Mouse (Mus musculus): ENCODE results near the gene Slc10a6. TPM values are rescaled to one million over a fixed set of nuclear protein-coding genes. Genes with fewer than 3 reads are reported as not detected.

The Slc10a6 gene
- total and polyA plus RNA-seq, 2 experiments from 2014 or later = 1.7 TPM; not detected in 1

- ATAC-seq (ENCODE audit: low FRiP score) (no peak), DNase-seq (ENCODE audit: low spot score) (no peak)
- Histone ChIP-seq H3K27ac (ENCODE audit: low read depth, low read length) (no peak overlapping the region), H3K4me3 (ENCODE audit: low read depth, low read length) (no peak overlapping the region), H3K36me3 (ENCODE audit: insufficient read depth, low read length) (no peaks in the 10 kb centered on the region), H3K27me3 (ENCODE audit: insufficient read depth, low read length) (no peaks in the 10 kb centered on the region), H3K4me2 (ENCODE audit: low read depth, low read length, poor library complexity, severe bottlenecking) (no peak overlapping the region), H3K9ac (replicated peaks; ENCODE audit: low read length, poor library complexity, severe bottlenecking) (no peak overlapping the region), H3K9me3 (ENCODE audit: low read length) (no peaks in the 10 kb centered on the region), H3K4me1 (ENCODE audit: insufficient read depth, low read length) (no peaks in the 10 kb centered on the region)
- no peak for TF ChIP-seq CTCF (IDR thresholded peaks at IDR 0.05)
- 70% methylated on average over 3 of the region's 3 CpGs for WGBS
Observed at GRCm38 (mm10) chr5:103671858-103672257, 42.7 kb upstream of the Slc10a6 start.

GRCm38 (mm10) chr5:103665876-103666275 is 36.7 kb upstream of the Slc10a6 start:
- H3K4me1 ChIP-seq (ENCODE audit: insufficient read depth, low read length) = no peaks in the 10 kb centered on the region
- no peak for DNase-seq (ENCODE audit: low spot score)
- no peaks in the 10 kb centered on the region for H3K9me3 ChIP-seq (ENCODE audit: low read length)
- WGBS = 81% methylated on average over 2 of the region's 2 CpGs
- no peak for ATAC-seq (ENCODE audit: low FRiP score)
- no peak overlapping the region for H3K27ac ChIP-seq (ENCODE audit: low read depth, low read length)
- no peak for TF ChIP-seq CTCF (IDR thresholded peaks at IDR 0.05)
- H3K36me3 ChIP-seq (ENCODE audit: insufficient read depth, low read length) = no peaks in the 10 kb centered on the region
- no peak overlapping the region for H3K9ac ChIP-seq (replicated peaks; ENCODE audit: low read length, poor library complexity, severe bottlenecking)
- no peaks in the 10 kb centered on the region for H3K27me3 ChIP-seq (ENCODE audit: insufficient read depth, low read length)
- no peak overlapping the region for H3K4me2 ChIP-seq (ENCODE audit: low read depth, low read length, poor library complexity, severe bottlenecking)
- H3K4me3 ChIP-seq (ENCODE audit: low read depth, low read length) = no peak overlapping the region

- Histone ChIP-seq H3K4me2 (ENCODE audit: low read depth, low read length, poor library complexity, severe bottlenecking) (no peak overlapping the region), H3K27ac (ENCODE audit: low read depth, low read length) (no peak overlapping the region), H3K4me1 (ENCODE audit: insufficient read depth, low read length) (no peaks in the 10 kb centered on the region), H3K36me3 (ENCODE audit: insufficient read depth, low read length) (no peaks in the 10 kb centered on the region), H3K9me3 (ENCODE audit: low read length) (no peaks in the 10 kb centered on the region), H3K4me3 (ENCODE audit: low read depth, low read length) (no peak overlapping the region), H3K9ac (replicated peaks; ENCODE audit: low read length, poor library complexity, severe bottlenecking) (no peak overlapping the region), H3K27me3 (ENCODE audit: insufficient read depth, low read length) (0 out of 2 replicates have a peak, but pooled peaks cover 3% of the 10 kb centered on the region)
- no peak for ATAC-seq (ENCODE audit: low FRiP score)
- no peak for DNase-seq (ENCODE audit: low spot score)
- 72% methylated on average over 9 of the region's 9 CpGs for WGBS
- no peak for TF ChIP-seq CTCF (IDR thresholded peaks at IDR 0.05)
Observed at GRCm38 (mm10) chr5:103664932-103665331, 35.7 kb upstream of the Slc10a6 start.

GRCm38 (mm10) chr5:103659571-103659970 is 30.4 kb upstream of the Slc10a6 start:
- 26% methylated on average over 3 of the region's 3 CpGs for WGBS
- ATAC-seq (ENCODE audit: low FRiP score) (no peak), DNase-seq (ENCODE audit: low spot score) (peak; percentile 84)
- Histone ChIP-seq H3K4me3 (ENCODE audit: low read depth, low read length) (no peak overlapping the region), H3K27me3 (ENCODE audit: insufficient read depth, low read length) (0 out of 2 replicates have a peak, but pooled peaks cover 3% of the 10 kb centered on the region), H3K9me3 (ENCODE audit: low read length) (no peaks in the 10 kb centered on the region), H3K9ac (replicated peaks; ENCODE audit: low read length, poor library complexity, severe bottlenecking) (no peak overlapping the region), H3K36me3 (ENCODE audit: insufficient read depth, low read length) (no peaks in the 10 kb centered on the region), H3K4me1 (ENCODE audit: insufficient read depth, low read length) (0 out of 2 replicates have a peak, but pooled peaks cover 2% of the 10 kb centered on the region), H3K27ac (ENCODE audit: low read depth, low read length) (no peak overlapping the region), H3K4me2 (ENCODE audit: low read depth, low read length, poor library complexity, severe bottlenecking) (no peak overlapping the region)
- peak; percentile 91 for TF ChIP-seq CTCF (IDR thresholded peaks at IDR 0.05)

- DNase-seq (ENCODE audit: low spot score) (peak; percentile 23), ATAC-seq (ENCODE audit: low FRiP score) (no peak)
- no peaks in the 10 kb centered on the region for H3K36me3 ChIP-seq (ENCODE audit: insufficient read depth, low read length)
- no peak overlapping the region for H3K4me2 ChIP-seq (ENCODE audit: low read depth, low read length, poor library complexity, severe bottlenecking)
- H3K9ac ChIP-seq (replicated peaks; ENCODE audit: low read length, poor library complexity, severe bottlenecking) = no peak overlapping the region
- TF ChIP-seq CTCF (IDR thresholded peaks at IDR 0.05) = peak; percentile 62
- 72% methylated on average over 5 of the region's 5 CpGs for WGBS
- H3K9me3 ChIP-seq (ENCODE audit: low read length) = no peaks in the 10 kb centered on the region
- 0 out of 2 replicates have a peak, but pooled peaks cover 3% of the 10 kb centered on the region for H3K27me3 ChIP-seq (ENCODE audit: insufficient read depth, low read length)
- H3K4me1 ChIP-seq (ENCODE audit: insufficient read depth, low read length) = 0 out of 2 replicates have a peak, but pooled peaks cover 2% of the 10 kb centered on the region
- H3K27ac ChIP-seq (ENCODE audit: low read depth, low read length) = no peak overlapping the region
- H3K4me3 ChIP-seq (ENCODE audit: low read depth, low read length) = no peak overlapping the region
Observed at GRCm38 (mm10) chr5:103658921-103659320, 29.7 kb upstream of the Slc10a6 start.

- peak; percentile 67 for TF ChIP-seq CTCF (IDR thresholded peaks at IDR 0.05)
- H3K9ac ChIP-seq (replicated peaks; ENCODE audit: low read length, poor library complexity, severe bottlenecking) = peak within 1 kb of the TSS; percentile 76
- WGBS = 1% methylated on average over 45 of the region's 56 CpGs
Observed at GRCm38 (mm10) chr5:103655346-103656118, 26.3 kb upstream of the Slc10a6 start, which contains the start of gene 1700016H13Rik. TSS of gene 1700016H13Rik (minus strand) at chr5:103656010.

More at GRCm38 (mm10) chr5:103655346-103656118, 26.3 kb upstream of the Slc10a6 start, which contains the start of gene 1700016H13Rik:
- Histone ChIP-seq H3K27me3 (ENCODE audit: insufficient read depth, low read length) (0 out of 2 replicates have a peak, but pooled peaks cover 3% of the 10 kb centered on the region), H3K9me3 (ENCODE audit: low read length) (no peaks in the 10 kb centered on the region), H3K4me2 (ENCODE audit: low read depth, low read length, poor library complexity, severe bottlenecking) (peak within 1 kb of the TSS; percentile 96), H3K27ac (ENCODE audit: low read depth, low read length) (0 out of 2 replicates have a peak within 1 kb of the TSS, but pooled peaks have one; percentile 6), H3K4me1 (ENCODE audit: insufficient read depth, low read length) (0 out of 2 replicates have a peak, but pooled peaks cover 2% of the 10 kb centered on the region), H3K4me3 (ENCODE audit: low read depth, low read length) (peak within 1 kb of the TSS; percentile 53), H3K36me3 (ENCODE audit: insufficient read depth, low read length) (no peaks in the 10 kb centered on the region)
- ATAC-seq (ENCODE audit: low FRiP score) (peak; percentile 81), DNase-seq (ENCODE audit: low spot score) (peak; percentile 65)
